Comparison of ENCODE assay signal across 23 mouse cellular contexts in the genomic region with DNA sequence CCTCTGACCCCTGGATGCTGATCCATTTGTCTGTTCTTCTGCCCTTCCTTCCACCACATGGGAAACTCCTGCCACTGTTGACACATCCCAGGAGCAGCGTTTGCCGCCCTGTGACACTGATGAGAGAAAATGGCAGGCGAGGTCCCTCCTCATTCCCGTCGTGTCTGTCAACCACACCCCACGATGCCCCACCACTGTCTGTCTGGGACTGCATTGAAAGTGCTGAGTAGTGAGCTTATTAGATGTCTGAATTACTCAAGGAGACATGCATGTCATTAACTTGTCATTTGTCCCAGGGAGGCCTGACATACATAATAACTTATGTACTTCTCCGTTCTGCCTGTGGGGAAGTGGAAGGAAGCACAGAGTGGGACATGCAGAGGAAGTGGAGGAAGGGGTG.
DNase-seq lines count a peak whose midpoint lies in the region; ATAC-seq and TF ChIP-seq lines count a peak whose summit lies in the region.
"Had no signal": no experiment of that assay in that cellular context is flagged by ENCODE, and none has a peak within 500 bp of the region (broad histone marks: within the 10 kb centered on the region; RNA-seq: fewer than 3 reads in every experiment).

No protein-coding gene starts in this region.

- no peaks in the 10 kb centered on the region for H3K9me3 ChIP-seq in embryonic facial prominence, embryonic 13.5 days
- H3K9me3 ChIP-seq in embryonic facial prominence, embryonic 10.5 days, result no peaks in the 10 kb centered on the region
- no peaks in the 10 kb centered on the region for H3K9me3 ChIP-seq in midbrain, embryonic 12.5 days
- no peaks in the 10 kb centered on the region for H3K9me3 ChIP-seq in midbrain, postnatal 0 days (ENCODE audit: low read length)
- no peaks in the 10 kb centered on the region for H3K9me3 ChIP-seq in forebrain, embryonic 12.5 days
- H3K9me3 ChIP-seq: heart, embryonic 10.5 days; limb, embryonic 13.5 days; neural tube, embryonic 12.5 days; stomach, embryonic 15.5 days had no signal

- no peak overlapping the region for H3K27ac ChIP-seq in embryonic facial prominence, embryonic 13.5 days
- no peak overlapping the region for H3K27ac ChIP-seq in embryonic facial prominence, embryonic 10.5 days (replicated peaks)
- no peak overlapping the region for H3K27ac ChIP-seq in midbrain, embryonic 12.5 days (replicated peaks)
- H3K27ac ChIP-seq in midbrain, postnatal 0 days (ENCODE audit: low read depth, low read length), result no peak overlapping the region
- no peak overlapping the region for H3K27ac ChIP-seq in forebrain, embryonic 12.5 days
- H3K27ac ChIP-seq: heart, embryonic 10.5 days; kidney, postnatal 0 days; limb, embryonic 13.5 days; liver, embryonic 12.5 days; neural tube, embryonic 12.5 days; stomach, embryonic 15.5 days had no signal

- H3K9ac ChIP-seq in embryonic facial prominence, embryonic 13.5 days, result no peak overlapping the region
- H3K9ac ChIP-seq in midbrain, embryonic 12.5 days (replicated peaks), result no peak overlapping the region
- H3K9ac ChIP-seq in midbrain, postnatal 0 days (replicated peaks; ENCODE audit: low read length, poor library complexity, severe bottlenecking), result no peak overlapping the region
- no peak overlapping the region for H3K9ac ChIP-seq in forebrain, embryonic 12.5 days
- H3K9ac ChIP-seq: limb, embryonic 13.5 days; liver, embryonic 12.5 days; neural tube, embryonic 12.5 days; stomach, embryonic 15.5 days had no signal

- peaks cover 18% of the 10 kb centered on the region for H3K4me1 ChIP-seq in embryonic facial prominence, embryonic 13.5 days
- peaks cover 23% of the 10 kb centered on the region for H3K4me1 ChIP-seq in embryonic facial prominence, embryonic 10.5 days
- H3K4me1 ChIP-seq in midbrain, embryonic 12.5 days, result peaks cover 15% of the 10 kb centered on the region; the same call in 1 of the 2 replicates
- 0 out of 2 replicates have a peak, but pooled peaks cover 4% of the 10 kb centered on the region for H3K4me1 ChIP-seq in midbrain, postnatal 0 days (ENCODE audit: insufficient read depth, low read length)
- peaks cover 8% of the 10 kb centered on the region; the same call in 1 of the 2 replicates for H3K4me1 ChIP-seq in forebrain, embryonic 12.5 days
- H3K4me1 ChIP-seq: limb, embryonic 13.5 days; liver, embryonic 12.5 days; neural tube, embryonic 12.5 days; stomach, embryonic 15.5 days had no signal

- no peak for DNase-seq in embryonic facial prominence, embryonic 10.5 days (ENCODE audit: low spot score)
- no peak for DNase-seq in midbrain, postnatal 0 days (ENCODE audit: low spot score)
- DNase-seq in mesoderm, embryonic 11.5 days (ENCODE audit: low read depth, low spot score), result peak; percentile 20
- no peak for DNase-seq in lung, postnatal 4 days
- DNase-seq: adrenal gland, postnatal 25 days; cerebellum, adult 9-10 months; kidney, adult 18-20 months; layer of hippocampus, adult 9-11 months; lung, adult 2 months; lung, postnatal 14 days; right cerebral cortex, adult 18-20 months; right cerebral cortex, postnatal 4 days; thymus, postnatal 4 days had no signal

- ATAC-seq in embryonic facial prominence, embryonic 13.5 days (ENCODE audit: insufficient number of reproducible peaks, insufficient read depth, low FRiP score, low TSS enrichment, low read depth), result no peak
- peak; percentile 44; the same call in 1 of the 2 replicates for ATAC-seq in midbrain, embryonic 12.5 days (ENCODE audit: low FRiP score, low read depth)
- no peak for ATAC-seq in midbrain, postnatal 0 days (ENCODE audit: low FRiP score)
- peak; percentile 63 for ATAC-seq in forebrain, embryonic 12.5 days (ENCODE audit: low FRiP score)
- ATAC-seq: inflammation-experienced regulatory T-cells, adult 6 months; liver, embryonic 12.5 days had no signal

- H3K36me3 ChIP-seq in embryonic facial prominence, embryonic 13.5 days, result no peaks in the 10 kb centered on the region
- no peaks in the 10 kb centered on the region for H3K36me3 ChIP-seq in embryonic facial prominence, embryonic 10.5 days (replicated peaks)
- no peaks in the 10 kb centered on the region for H3K36me3 ChIP-seq in midbrain, embryonic 12.5 days
- H3K36me3 ChIP-seq in midbrain, postnatal 0 days (ENCODE audit: insufficient read depth, low read length), result no peaks in the 10 kb centered on the region
- H3K36me3 ChIP-seq in forebrain, embryonic 12.5 days (replicated peaks), result no peaks in the 10 kb centered on the region
- H3K36me3 ChIP-seq: heart, embryonic 10.5 days; limb, embryonic 13.5 days; liver, embryonic 12.5 days; neural tube, embryonic 12.5 days; stomach, embryonic 15.5 days had no signal

- no peak for TF ChIP-seq CTCF in midbrain, postnatal 0 days (IDR thresholded peaks at IDR 0.05)

- H3K27me3 ChIP-seq in embryonic facial prominence, embryonic 13.5 days, result 0 out of 2 replicates have a peak, but pooled peaks cover 4% of the 10 kb centered on the region
- H3K27me3 ChIP-seq in embryonic facial prominence, embryonic 10.5 days (replicated peaks; ENCODE audit: low read depth, poor library complexity, severe bottlenecking), result no peaks in the 10 kb centered on the region
- no peaks in the 10 kb centered on the region for H3K27me3 ChIP-seq in midbrain, embryonic 12.5 days
- no peaks in the 10 kb centered on the region for H3K27me3 ChIP-seq in midbrain, postnatal 0 days (ENCODE audit: insufficient read depth, low read length)
- H3K27me3 ChIP-seq in forebrain, embryonic 12.5 days, result no peaks in the 10 kb centered on the region
- H3K27me3 ChIP-seq: limb, embryonic 13.5 days; liver, embryonic 12.5 days; neural tube, embryonic 12.5 days; stomach, embryonic 15.5 days had no signal

- 0 out of 2 replicates have a peak overlapping the region, but pooled peaks have one; percentile 14 for H3K4me2 ChIP-seq in embryonic facial prominence, embryonic 13.5 days
- 0 out of 2 replicates have a peak overlapping the region, but pooled peaks have one; percentile 11 for H3K4me2 ChIP-seq in midbrain, embryonic 12.5 days (replicated peaks)
- H3K4me2 ChIP-seq in midbrain, postnatal 0 days (ENCODE audit: low read depth, low read length, poor library complexity, severe bottlenecking), result no peak overlapping the region
- H3K4me2 ChIP-seq in forebrain, embryonic 12.5 days, result no peak overlapping the region
- H3K4me2 ChIP-seq: limb, embryonic 13.5 days; liver, embryonic 12.5 days; neural tube, embryonic 12.5 days; stomach, embryonic 15.5 days had no signal

- 11% methylated on average over 7 of the region's 7 CpGs for WGBS in embryonic facial prominence, embryonic 13.5 days
- WGBS in embryonic facial prominence, embryonic 10.5 days, result 28% methylated on average over 7 of the region's 7 CpGs
- WGBS in midbrain, embryonic 12.5 days, result 13% methylated on average over 7 of the region's 7 CpGs
- WGBS in midbrain, postnatal 0 days, result 24% methylated on average over 7 of the region's 7 CpGs
- 36% methylated on average over 7 of the region's 7 CpGs for WGBS in forebrain, embryonic 12.5 days

- H3K4me3 ChIP-seq in embryonic facial prominence, embryonic 13.5 days, result no peak overlapping the region
- H3K4me3 ChIP-seq in embryonic facial prominence, embryonic 10.5 days, result no peak overlapping the region
- no peak overlapping the region for H3K4me3 ChIP-seq in midbrain, embryonic 12.5 days
- H3K4me3 ChIP-seq in midbrain, postnatal 0 days (ENCODE audit: low read depth, low read length), result no peak overlapping the region
- no peak overlapping the region for H3K4me3 ChIP-seq in forebrain, embryonic 12.5 days (replicated peaks)
- H3K4me3 ChIP-seq: heart, embryonic 10.5 days; limb, embryonic 13.5 days; liver, embryonic 12.5 days; neural tube, embryonic 12.5 days; stomach, embryonic 15.5 days had no signal

Comparison
In these comparisons a context has a peak if more than half of its experiments do, and no peak if none do; other contexts are left out.
1. ATAC-seq: peak in midbrain, embryonic 12.5 days (single experiment) and forebrain, embryonic 12.5 days (single experiment); none in embryonic facial prominence, embryonic 13.5 days (single experiment) and midbrain, postnatal 0 days (single experiment).
2. H3K4me2 ChIP-seq: peak in embryonic facial prominence, embryonic 13.5 days (single experiment) and midbrain, embryonic 12.5 days (single experiment); none in midbrain, postnatal 0 days (single experiment) and forebrain, embryonic 12.5 days (single experiment).